Mouse (Mus musculus): ENCODE measurements around the gene Gdpd3. TPM values are rescaled to one million over a fixed set of nuclear protein-coding genes. Genes with fewer than 3 reads are reported as not detected.
A peak's percentile ranks its signal among the peaks of the same experiment; 100 is the strongest.

Gdpd3 gene
- polyA plus RNA-seq, 1 experiment, result 40.1 TPM

GRCm38 (mm10) chr7:126821835-126822511 lies 55.8 kb downstream of the Gdpd3 start:
- TF ChIP-seq POLR2A (IDR thresholded peaks at IDR 0.05; ENCODE audit: borderline replicate concordance, control insufficient read depth, low read depth, low read length), result no peak
- TF ChIP-seq CTCF (IDR thresholded peaks at IDR 0.05; ENCODE audit: control insufficient read depth, insufficient read depth, low read length), result peak; percentile 98
- Histone ChIP-seq H3K4me3 (replicated peaks; ENCODE audit: control insufficient read depth, low read depth, low read length) (no peak overlapping the region), H3K27ac (ENCODE audit: control insufficient read depth, insufficient read depth, low read depth, low read length, poor library complexity) (no peak overlapping the region), H3K4me1 (ENCODE audit: control insufficient read depth, insufficient read depth, low read length) (no peaks in the 10 kb centered on the region)
- WGBS, result 21% methylated on average over 7 of the region's 7 CpGs

DNA sequence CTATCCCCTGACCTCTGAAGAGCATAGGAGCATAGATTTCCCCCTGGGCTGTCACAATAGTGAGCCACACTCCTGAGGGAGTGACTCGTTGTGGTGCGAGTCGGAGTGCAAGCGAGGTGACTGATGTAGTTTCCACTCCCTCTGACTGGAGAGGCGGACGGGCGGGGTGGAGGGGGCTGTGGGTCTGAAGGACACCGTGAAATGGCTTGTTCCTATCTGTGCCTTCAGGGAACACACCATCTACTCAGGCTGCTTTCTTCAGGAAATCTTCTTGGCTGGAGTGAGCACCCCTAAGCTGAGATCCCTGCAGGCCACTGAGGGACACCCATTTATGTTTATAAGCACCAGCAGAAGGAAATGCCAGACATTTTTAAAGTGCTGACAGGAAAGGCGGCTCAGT lies 56.6 kb downstream of the Gdpd3 start:
- WGBS, result 71% methylated on average over 9 of the region's 9 CpGs
- no peak for TF ChIP-seq POLR2A (IDR thresholded peaks at IDR 0.05; ENCODE audit: borderline replicate concordance, control insufficient read depth, low read depth, low read length)
- no peak for TF ChIP-seq CTCF (IDR thresholded peaks at IDR 0.05; ENCODE audit: control insufficient read depth, insufficient read depth, low read length)
- Histone ChIP-seq H3K4me1 (ENCODE audit: control insufficient read depth, insufficient read depth, low read length) (no peaks in the 10 kb centered on the region), H3K4me3 (replicated peaks; ENCODE audit: control insufficient read depth, low read depth, low read length) (no peak overlapping the region), H3K27ac (ENCODE audit: control insufficient read depth, insufficient read depth, low read depth, low read length, poor library complexity) (no peak overlapping the region)

- Histone ChIP-seq H3K4me1 (ENCODE audit: control insufficient read depth, insufficient read depth, low read length) (no peaks in the 10 kb centered on the region), H3K27ac (ENCODE audit: control insufficient read depth, insufficient read depth, low read depth, low read length, poor library complexity) (no peak overlapping the region), H3K4me3 (replicated peaks; ENCODE audit: control insufficient read depth, low read depth, low read length) (no peak overlapping the region)
- WGBS, result 6% methylated on average over 17 of the region's 19 CpGs
- TF ChIP-seq POLR2A (IDR thresholded peaks at IDR 0.05; ENCODE audit: borderline replicate concordance, control insufficient read depth, low read depth, low read length) (no peak), CTCF (IDR thresholded peaks at IDR 0.05; ENCODE audit: control insufficient read depth, insufficient read depth, low read length) (no peak)
Observed at GRCm38 (mm10) chr7:126823202-126823711, 57.1 kb downstream of the Gdpd3 start.

DNA sequence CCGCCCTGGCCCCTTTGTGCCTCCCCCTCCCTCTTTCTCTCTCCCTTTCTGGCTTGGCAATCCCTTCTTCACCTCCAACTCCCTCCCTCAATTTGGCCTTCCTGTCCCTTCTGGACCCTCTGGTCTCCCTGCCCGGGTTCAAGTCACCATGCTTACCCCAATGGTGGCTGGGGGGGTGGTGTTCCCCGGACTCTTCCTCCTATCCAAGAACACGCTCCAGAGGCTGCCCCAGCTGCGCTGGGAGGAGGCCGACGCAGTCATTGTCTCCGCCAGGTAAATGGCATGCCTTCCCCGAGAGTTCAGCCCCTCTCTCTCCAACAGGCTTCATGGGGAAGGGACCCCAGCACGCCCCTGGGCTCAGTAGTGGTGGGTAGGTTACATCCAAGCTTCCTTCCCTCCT lies 57.8 kb downstream of the Gdpd3 start:
- Histone ChIP-seq H3K4me3 (replicated peaks; ENCODE audit: control insufficient read depth, low read depth, low read length) (no peak overlapping the region), H3K4me1 (ENCODE audit: control insufficient read depth, insufficient read depth, low read length) (no peaks in the 10 kb centered on the region), H3K27ac (ENCODE audit: control insufficient read depth, insufficient read depth, low read depth, low read length, poor library complexity) (no peak overlapping the region)
- WGBS, result 33% methylated on average over 10 of the region's 10 CpGs
- TF ChIP-seq POLR2A (IDR thresholded peaks at IDR 0.05; ENCODE audit: borderline replicate concordance, control insufficient read depth, low read depth, low read length), result no peak
- TF ChIP-seq CTCF (IDR thresholded peaks at IDR 0.05; ENCODE audit: control insufficient read depth, insufficient read depth, low read length), result no peak

Other genes starting within 250 kb of the Gdpd3 start
- gene Eif3c, start 199.9 kb upstream of the Gdpd3 start, polyA plus RNA-seq (2011; ENCODE audit: insufficient read depth, insufficient read length, low replicate concordance, missing spikeins), result 52.3 and 90.2 TPM in 2 replicates
- 21.2 and 45.7 TPM in 2 replicates for gene Apobr, start 181.4 kb upstream of the Gdpd3 start, polyA plus RNA-seq (2011; ENCODE audit: insufficient read depth, insufficient read length, low replicate concordance, missing spikeins)
- 98.2 and 269 TPM in 2 replicates for gene Cln3, start 180.5 kb upstream of the Gdpd3 start, polyA plus RNA-seq (2011; ENCODE audit: insufficient read depth, insufficient read length, low replicate concordance, missing spikeins)
- gene Il27, start 171.4 kb upstream of the Gdpd3 start, polyA plus RNA-seq (2011; ENCODE audit: insufficient read depth, insufficient read length, low replicate concordance, missing spikeins), result 1.9 and 6.0 TPM in 2 replicates
- 28.1 and 37.6 TPM in 2 replicates for gene Nupr1, start 135.5 kb upstream of the Gdpd3 start, polyA plus RNA-seq (2011; ENCODE audit: insufficient read depth, insufficient read length, low replicate concordance, missing spikeins)
- 25.8 and 27.0 TPM in 2 replicates for gene Sgf29, start 117.0 kb upstream of the Gdpd3 start, polyA plus RNA-seq (2011; ENCODE audit: insufficient read depth, insufficient read length, low replicate concordance, missing spikeins)
- 14.2 and 34.1 TPM in 2 replicates for gene Sult1a1, start 89.9 kb upstream of the Gdpd3 start, polyA plus RNA-seq (2011; ENCODE audit: insufficient read depth, insufficient read length, low replicate concordance, missing spikeins)
- gene Bola2, start 70.9 kb upstream of the Gdpd3 start, polyA plus RNA-seq (2011; ENCODE audit: insufficient read depth, insufficient read length, low replicate concordance, missing spikeins), result 77.8 and 182 TPM in 2 replicates
- gene Slx1b, start 70.5 kb upstream of the Gdpd3 start, polyA plus RNA-seq (2011; ENCODE audit: insufficient read depth, insufficient read length, low replicate concordance, missing spikeins), result 5.0 and 11.1 TPM in 2 replicates
- gene Coro1a, start 58.5 kb upstream of the Gdpd3 start, polyA plus RNA-seq (2011; ENCODE audit: insufficient read depth, insufficient read length, low replicate concordance, missing spikeins), result 370 and 776 TPM in 2 replicates
- gene Mapk3, start 6.7 kb upstream of the Gdpd3 start, polyA plus RNA-seq (2011; ENCODE audit: insufficient read depth, insufficient read length, low replicate concordance, missing spikeins), result 78.4 and 117 TPM in 2 replicates
- gene Ypel3, start 10.6 kb downstream of the Gdpd3 start, polyA plus RNA-seq (2011; ENCODE audit: insufficient read depth, insufficient read length, low replicate concordance, missing spikeins), result 236 and 411 TPM in 2 replicates
- 7.5 and 13.7 TPM in 2 replicates for gene Tbx6, start 15.1 kb downstream of the Gdpd3 start, polyA plus RNA-seq (2011; ENCODE audit: insufficient read depth, insufficient read length, low replicate concordance, missing spikeins)
- gene Ppp4c, start 26.2 kb downstream of the Gdpd3 start, polyA plus RNA-seq (2011; ENCODE audit: insufficient read depth, insufficient read length, low replicate concordance, missing spikeins), result 90.6 and 130 TPM in 2 replicates
- gene Fam57b, start 31.3 kb downstream of the Gdpd3 start, polyA plus RNA-seq (2011; ENCODE audit: insufficient read depth, insufficient read length, low replicate concordance, missing spikeins), result 1.9 TPM in 1 of 2 replicates, not detected in the other
- not detected in 2 replicates for gene 4930451I11Rik, start 65.3 kb downstream of the Gdpd3 start, polyA plus RNA-seq (2011; ENCODE audit: insufficient read depth, insufficient read length, low replicate concordance, missing spikeins)
- gene Doc2a, start 81.1 kb downstream of the Gdpd3 start, polyA plus RNA-seq (2011; ENCODE audit: insufficient read depth, insufficient read length, low replicate concordance, missing spikeins), result not detected in 2 replicates
- gene Hirip3, start 95.6 kb downstream of the Gdpd3 start, polyA plus RNA-seq (2011; ENCODE audit: insufficient read depth, insufficient read length, low replicate concordance, missing spikeins), result 77.2 and 107 TPM in 2 replicates
- 38.1 and 59.7 TPM in 2 replicates for gene Ino80e, start 96.0 kb downstream of the Gdpd3 start, polyA plus RNA-seq (2011; ENCODE audit: insufficient read depth, insufficient read length, low replicate concordance, missing spikeins)
- 113 and 149 TPM in 2 replicates for gene Taok2, start 118.4 kb downstream of the Gdpd3 start, polyA plus RNA-seq (2011; ENCODE audit: insufficient read depth, insufficient read length, low replicate concordance, missing spikeins)
- 39.9 and 76.2 TPM in 2 replicates for gene Tmem219, start 156.6 kb downstream of the Gdpd3 start, polyA plus RNA-seq (2011; ENCODE audit: insufficient read depth, insufficient read length, low replicate concordance, missing spikeins)
- gene Kctd13, start 162.5 kb downstream of the Gdpd3 start, polyA plus RNA-seq (2011; ENCODE audit: insufficient read depth, insufficient read length, low replicate concordance, missing spikeins), result 4.0 and 17.3 TPM in 2 replicates
- gene Asphd1, start 183.2 kb downstream of the Gdpd3 start, polyA plus RNA-seq (2011; ENCODE audit: insufficient read depth, insufficient read length, low replicate concordance, missing spikeins), result not detected in 2 replicates
- gene Sez6l2, start 184.2 kb downstream of the Gdpd3 start, polyA plus RNA-seq (2011; ENCODE audit: insufficient read depth, insufficient read length, low replicate concordance, missing spikeins), result 0.83 and 3.5 TPM in 2 replicates
- gene Cdipt, start 209.6 kb downstream of the Gdpd3 start, polyA plus RNA-seq (2011; ENCODE audit: insufficient read depth, insufficient read length, low replicate concordance, missing spikeins), result 51.4 and 89.1 TPM in 2 replicates
- 2.3 and 2.4 TPM in 2 replicates for gene Cdiptos, start 209.8 kb downstream of the Gdpd3 start, polyA plus RNA-seq (2011; ENCODE audit: insufficient read depth, insufficient read length, low replicate concordance, missing spikeins)
- 6.3 and 15.1 TPM in 2 replicates for gene Mvp, start 248.3 kb downstream of the Gdpd3 start, polyA plus RNA-seq (2011; ENCODE audit: insufficient read depth, insufficient read length, low replicate concordance, missing spikeins)